Mouse (Mus musculus) bone marrow macrophage, adult 2 months (primary cell): Measurements from ENCODE around the gene Cfap74. TPM values are rescaled to one million over a fixed set of nuclear protein-coding genes. Genes with fewer than 3 reads are reported as not detected.

Experiments
- H3K27ac ChIP-seq: 2 replicates; pipeline ENCODE4 v1.5.1; 2012; ENCODE audit warnings: low read depth, low read length; ENCODE audit not compliant: insufficient read depth
- H3K4me1 ChIP-seq: 2 replicates; pipeline ENCODE4 v1.6.1; 2012; ENCODE audit warnings: low read length; ENCODE audit not compliant: control insufficient read depth, insufficient read depth
- H3K4me3 ChIP-seq: 2 replicates; pipeline ENCODE4 v1.5.1; 2012; ENCODE audit warnings: mild to moderate bottlenecking, low read length, moderate library complexity; ENCODE audit not compliant: insufficient read depth
- CTCF ChIP-seq: IDR thresholded peaks from 2 replicates; pipeline ENCODE4 v1.5.1; 2012; ENCODE audit warnings: low read depth, mild to moderate bottlenecking, low read length, moderate library complexity
- POLR2A ChIP-seq: IDR thresholded peaks from 2 replicates; pipeline ENCODE4 v1.6.1; 2012; ENCODE audit warnings: mild to moderate bottlenecking, low read depth, low read length, borderline replicate concordance
- polyA plus RNA-seq: library from polyadenylated mRNA; stranded (reverse); fragments of >200 nt; gene quantifications from 2 replicates; pipeline ENCODE4 v1.2.4, GENCODE M21; 2012; ENCODE audit not compliant: missing spikeins, insufficient read depth, insufficient read length

Gene Cfap74
- polyA plus RNA-seq, 1 experiment, result 0.67 TPM

- Histone ChIP-seq H3K27ac (no peak overlapping the region), H3K4me3 (peak overlapping the region; percentile 38), H3K4me1 (peaks cover 21% of the 10 kb centered on the region)
- TF ChIP-seq CTCF (peak; percentile 77), POLR2A (no peak)
These were observed 72.6 kb downstream of the Cfap74 start for GRCm38 (mm10) chr4:155481381-155482124.

GRCm38 (mm10) chr4:155482125-155482480 is 73.1 kb downstream of the Cfap74 start:
- TF ChIP-seq POLR2A (no peak), CTCF (no peak)
- Histone ChIP-seq H3K4me1 (peaks cover 27% of the 10 kb centered on the region), H3K4me3 (no peak overlapping the region), H3K27ac (no peak overlapping the region)

GRCm38 (mm10) chr4:155482733-155483540 is 73.9 kb downstream of the Cfap74 start:
- Histone ChIP-seq H3K27ac (no peak overlapping the region), H3K4me3 (no peak overlapping the region), H3K4me1 (peaks cover 35% of the 10 kb centered on the region)
- no peak for TF ChIP-seq POLR2A
- no peak for TF ChIP-seq CTCF

GRCm38 (mm10) chr4:155485521-155485920 is 76.5 kb downstream of the Cfap74 start:
- no peak overlapping the region for H3K27ac ChIP-seq
- no peak overlapping the region for H3K4me3 ChIP-seq
- peaks cover 56% of the 10 kb centered on the region for H3K4me1 ChIP-seq
- TF ChIP-seq CTCF (no peak), POLR2A (no peak)

- H3K27ac ChIP-seq, result peak overlapping the region; percentile 96
- H3K4me1 ChIP-seq, result peaks cover 52% of the 10 kb centered on the region
- TF ChIP-seq CTCF (no peak), POLR2A (peak; percentile 2; the same call in 1 of the 2 replicates)
- H3K4me3 ChIP-seq, result peak overlapping the region; percentile 19; the same call in 1 of the 2 replicates
These were observed 78.8 kb downstream of the Cfap74 start for GRCm38 (mm10) chr4:155487746-155488145.

GRCm38 (mm10) chr4:155488232-155489025 is 79.4 kb downstream of the Cfap74 start:
- Histone ChIP-seq H3K4me3 (peak overlapping the region; percentile 34), H3K4me1 (peaks cover 54% of the 10 kb centered on the region), H3K27ac (peak overlapping the region; percentile 96)
- TF ChIP-seq CTCF (no peak), POLR2A (no peak)

- no peak for TF ChIP-seq POLR2A
- no peak for TF ChIP-seq CTCF
- peak overlapping the region; percentile 96 for H3K27ac ChIP-seq
- H3K4me1 ChIP-seq, result peaks cover 59% of the 10 kb centered on the region
- no peak overlapping the region for H3K4me3 ChIP-seq
These were observed 80.3 kb downstream of the Cfap74 start for GRCm38 (mm10) chr4:155489101-155489970.

- TF ChIP-seq CTCF (no peak), POLR2A (no peak)
- Histone ChIP-seq H3K27ac (peak overlapping the region; percentile 96), H3K4me1 (peaks cover 60% of the 10 kb centered on the region), H3K4me3 (peak overlapping the region; percentile 63)
These were observed 81.5 kb downstream of the Cfap74 start for GRCm38 (mm10) chr4:155490456-155490855.

GRCm38 (mm10) chr4:155490990-155491504 is 82.1 kb downstream of the Cfap74 start, which contains the start of gene Gnb1:
TSS of gene Gnb1 (plus strand) at chr4:155491361.
- TF ChIP-seq POLR2A, result no peak
- no peak for TF ChIP-seq CTCF
- Histone ChIP-seq H3K4me1 (peaks cover 61% of the 10 kb centered on the region), H3K4me3 (peak within 1 kb of the TSS; percentile 87), H3K27ac (peak within 1 kb of the TSS; percentile 96)
